Mouse (Mus musculus) cerebellum, adult 11 months (tissue): ENCODE measurements at regions not wholly inside any gene's neighbourhood (a gene's known extent, or its start where the extent isn't known, plus 50 kb on each side); places are given as distances from the start of the nearest gene placed in this dataset.

ENCODE experiments used
- DNase-seq: peaks from one replicate; pipeline ENCODE4 v3.0.0; 2022

GRCm38 (mm10) chr17:47174748-47175215, 164.4 kb upstream of the Ubr2 start:
- no peak for DNase-seq

- DNase-seq, result no peak
Observed at GRCm38 (mm10) chr17:47171801-47172200, 161.4 kb upstream of the Ubr2 start.

- no peak for DNase-seq
Observed at GRCm38 (mm10) chr17:47170978-47171593, 160.7 kb upstream of the Ubr2 start.

GRCm38 (mm10) chr17:47168105-47168504, 157.7 kb upstream of the Ubr2 start:
- DNase-seq, result no peak

- DNase-seq, result no peak
Observed at GRCm38 (mm10) chr17:47163677-47164340, 153.5 kb upstream of the Ubr2 start.

DNA sequence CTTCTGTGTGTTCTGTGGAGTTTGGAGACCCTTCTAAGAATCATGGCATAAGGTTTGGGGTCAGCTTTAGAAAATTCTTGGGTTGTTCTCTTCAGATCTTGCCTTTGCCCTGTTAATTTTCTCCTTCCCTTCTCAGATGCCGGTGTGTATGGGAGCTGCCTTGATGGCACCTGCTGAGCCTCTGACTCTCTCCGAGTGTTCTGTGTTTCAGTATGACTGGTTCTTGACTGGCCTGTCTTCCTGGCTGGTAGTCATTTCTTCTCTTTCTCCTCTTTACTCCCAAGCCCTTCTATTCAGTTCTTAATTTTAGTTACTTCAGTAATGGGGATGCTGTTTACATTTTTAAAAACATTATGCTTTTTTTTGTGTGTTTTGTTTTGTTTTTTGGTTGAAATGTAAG, 152.1 kb upstream of the Ubr2 start:
- DNase-seq, result no peak

DNA sequence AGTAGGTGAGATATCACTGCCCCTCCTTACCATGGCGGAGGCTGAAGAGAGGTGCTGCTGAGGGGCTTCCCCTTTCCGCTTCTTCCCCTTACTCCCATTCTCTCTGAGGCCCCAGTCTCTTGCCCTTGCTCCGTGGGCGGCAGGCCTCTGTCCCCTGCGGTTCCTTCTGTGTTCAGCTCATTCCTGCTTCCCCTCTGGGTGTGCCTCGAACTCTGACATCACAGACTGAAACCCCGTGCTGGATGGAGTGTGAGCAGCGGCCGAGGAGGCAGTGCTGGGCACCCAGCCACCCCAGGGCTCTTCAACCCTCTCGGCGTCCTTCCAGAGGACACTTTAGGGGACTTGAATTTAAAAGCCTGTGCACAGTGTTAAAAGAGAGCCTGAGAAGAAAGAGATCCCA, 145.9 kb upstream of the Ubr2 start:
- DNase-seq, result no peak

DNA sequence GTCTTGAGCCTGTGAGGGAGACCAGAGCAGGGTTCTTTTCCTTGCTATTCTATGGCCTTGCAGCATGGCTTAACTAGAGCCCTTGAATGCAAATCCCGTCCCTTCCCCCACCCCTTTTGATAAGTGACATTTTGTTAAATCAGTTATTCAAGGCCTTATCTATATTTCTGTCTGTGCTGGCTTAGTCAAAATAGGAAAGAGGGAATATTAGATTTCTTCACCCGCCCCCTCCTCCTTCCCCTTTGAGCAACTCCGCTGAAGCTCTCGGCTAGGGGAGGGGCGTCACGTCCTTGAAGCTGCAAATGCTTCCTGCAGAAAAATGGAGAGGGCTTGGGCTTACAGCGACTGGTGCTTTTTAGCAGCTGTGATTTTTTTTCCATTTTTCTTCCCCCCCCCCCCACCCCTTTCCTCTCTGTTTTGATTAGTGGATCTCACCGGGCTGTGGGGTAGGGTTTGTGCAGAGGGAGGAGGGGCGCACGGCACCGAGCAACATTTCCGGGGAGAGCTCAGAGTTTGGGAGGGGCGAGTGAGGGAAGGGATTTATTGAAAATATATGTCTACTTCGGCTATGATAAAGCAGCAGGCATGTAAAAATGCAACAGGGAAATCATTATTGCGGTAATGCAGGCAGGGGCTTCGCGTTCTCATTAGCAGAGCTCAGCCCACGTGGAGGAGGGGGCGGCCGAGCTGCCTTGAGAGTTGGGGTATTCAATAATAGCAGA, 141.4 kb upstream of the Ubr2 start:
- no peak for DNase-seq

GRCm38 (mm10) chr17:47151193-47151556, 140.8 kb upstream of the Ubr2 start:
- no peak for DNase-seq

DNA sequence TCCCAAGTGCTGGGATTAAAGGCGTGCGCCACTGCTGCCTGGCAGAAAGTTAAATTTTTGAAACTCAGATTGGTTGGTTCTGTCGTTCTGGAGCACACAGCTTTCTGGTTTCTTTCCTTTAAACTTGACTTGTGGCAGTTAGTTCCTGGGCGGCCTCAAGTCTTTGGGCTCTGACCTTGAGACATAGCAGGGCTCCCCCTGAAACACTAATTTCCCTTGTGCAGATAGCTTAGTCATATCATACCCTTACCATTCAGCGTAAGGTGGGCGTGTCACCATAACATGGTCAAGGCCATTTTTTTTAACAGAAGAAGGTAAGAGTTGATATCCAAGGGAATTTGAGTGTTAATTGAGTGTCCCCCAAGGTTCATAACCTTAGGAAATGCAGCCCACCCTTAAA, 140.3 kb upstream of the Ubr2 start:
- DNase-seq, result no peak

DNA sequence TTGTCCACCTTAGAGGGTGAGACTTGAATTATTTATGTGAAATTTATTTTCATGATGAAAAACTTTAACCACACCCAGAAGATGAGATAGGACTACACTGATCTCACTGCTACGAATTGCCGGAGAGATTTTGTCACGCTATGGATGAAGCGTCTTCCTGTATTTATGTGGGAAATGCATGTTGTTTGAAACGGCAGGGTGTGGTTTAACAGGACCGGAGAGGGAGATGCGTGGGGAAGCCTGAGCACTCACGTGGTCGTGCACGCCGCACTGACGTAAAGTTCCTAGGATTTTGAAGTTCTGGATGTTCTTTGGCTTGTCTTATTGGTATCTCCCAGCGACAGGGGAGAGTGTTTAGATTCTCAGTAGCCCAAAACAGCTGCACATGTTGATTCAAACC, 139.3 kb upstream of the Ubr2 start:
- DNase-seq, result no peak

- DNase-seq, result no peak
Observed at GRCm38 (mm10) chr17:47149158-47149557, 138.8 kb upstream of the Ubr2 start.

- DNase-seq, result no peak
Observed at GRCm38 (mm10) chr17:47146640-47147039, 136.3 kb upstream of the Ubr2 start.

DNA sequence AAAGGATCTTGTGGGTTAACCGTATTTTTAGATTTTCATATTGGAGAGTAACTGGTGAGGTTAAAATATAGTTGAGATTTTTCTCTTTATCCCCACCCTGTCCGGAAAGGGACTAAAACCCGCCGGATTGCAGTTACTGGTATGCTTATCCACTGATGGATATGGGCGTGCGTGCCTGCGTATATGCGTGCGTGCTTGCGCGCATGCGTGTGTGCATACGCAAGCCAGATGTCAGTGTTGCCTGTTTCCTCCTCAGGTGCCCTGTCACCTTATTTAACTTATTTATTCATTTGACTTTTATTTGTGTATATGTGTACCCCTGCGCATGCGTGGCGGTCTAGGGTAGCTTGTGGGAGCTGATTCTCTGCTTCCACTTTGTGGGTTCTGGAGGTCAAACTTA, 135.2 kb upstream of the Ubr2 start:
- DNase-seq, result no peak

DNA sequence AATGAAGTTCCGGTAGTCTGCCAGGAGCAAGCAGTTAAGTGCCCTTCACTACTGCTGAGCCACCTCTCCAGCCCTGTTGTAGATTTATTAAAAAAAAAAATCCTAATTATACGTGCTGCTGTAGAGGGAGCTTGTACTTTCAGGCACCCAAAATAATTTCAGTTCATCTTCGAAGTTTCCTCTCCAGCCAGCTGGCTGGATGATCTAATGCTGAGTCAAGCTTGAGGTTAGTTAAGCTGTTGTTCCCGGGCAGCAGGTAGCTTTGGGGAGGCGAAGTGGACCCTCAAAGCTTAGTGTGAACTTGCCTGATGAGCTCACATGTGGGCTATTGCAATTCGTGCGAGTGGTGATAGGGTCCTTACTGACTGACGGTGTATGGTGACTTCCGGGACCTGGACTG, 134.6 kb upstream of the Ubr2 start:
- DNase-seq, result no peak

GRCm38 (mm10) chr17:47144460-47144859, 134.1 kb upstream of the Ubr2 start:
- no peak for DNase-seq

DNA sequence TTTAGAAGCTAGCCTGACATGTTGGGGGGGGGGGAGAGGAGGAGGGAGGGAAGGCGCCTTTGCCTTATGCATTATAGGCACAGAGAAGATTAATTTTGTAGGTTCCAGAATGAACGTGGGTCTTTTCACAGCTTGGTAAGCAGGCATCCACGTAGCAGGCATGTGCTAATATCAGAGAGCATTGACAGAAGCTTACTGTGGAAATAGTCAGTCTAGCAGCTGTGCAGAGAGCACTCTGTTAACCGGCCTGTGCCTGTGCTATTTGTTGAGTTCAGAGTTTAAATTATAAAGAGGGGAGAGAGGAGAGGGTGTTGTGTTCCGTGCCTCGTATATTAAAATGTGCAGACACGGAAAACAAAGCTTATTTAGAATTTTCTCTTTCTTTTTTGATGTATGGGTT, 133.5 kb upstream of the Ubr2 start:
- no peak for DNase-seq

GRCm38 (mm10) chr17:47142885-47143284, 132.5 kb upstream of the Ubr2 start:
- DNase-seq, result no peak

DNA sequence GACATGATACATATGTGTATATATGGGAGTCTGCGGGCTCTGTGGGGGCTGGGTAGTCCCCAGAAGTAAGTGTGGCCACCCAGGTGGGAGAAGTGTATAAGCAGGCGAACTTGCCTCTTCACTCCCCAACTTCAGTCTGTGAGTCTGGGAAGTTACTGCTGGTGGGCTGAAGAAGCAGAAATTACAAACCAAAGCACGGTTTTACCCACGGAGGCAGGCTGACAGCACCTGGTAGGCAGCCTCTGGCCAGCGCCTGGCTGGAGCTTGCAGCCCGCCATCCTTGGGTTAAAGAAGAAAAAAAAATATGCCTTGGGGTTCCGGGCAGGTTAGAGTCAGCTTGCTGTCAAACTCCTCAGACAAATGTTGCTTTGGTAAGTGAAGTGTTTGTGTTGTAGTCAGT, 131.9 kb upstream of the Ubr2 start:
- no peak for DNase-seq

GRCm38 (mm10) chr17:47141843-47142215, 131.5 kb upstream of the Ubr2 start:
- no peak for DNase-seq

GRCm38 (mm10) chr17:47140969-47141842, 130.8 kb upstream of the Ubr2 start:
- DNase-seq, result no peak

DNA sequence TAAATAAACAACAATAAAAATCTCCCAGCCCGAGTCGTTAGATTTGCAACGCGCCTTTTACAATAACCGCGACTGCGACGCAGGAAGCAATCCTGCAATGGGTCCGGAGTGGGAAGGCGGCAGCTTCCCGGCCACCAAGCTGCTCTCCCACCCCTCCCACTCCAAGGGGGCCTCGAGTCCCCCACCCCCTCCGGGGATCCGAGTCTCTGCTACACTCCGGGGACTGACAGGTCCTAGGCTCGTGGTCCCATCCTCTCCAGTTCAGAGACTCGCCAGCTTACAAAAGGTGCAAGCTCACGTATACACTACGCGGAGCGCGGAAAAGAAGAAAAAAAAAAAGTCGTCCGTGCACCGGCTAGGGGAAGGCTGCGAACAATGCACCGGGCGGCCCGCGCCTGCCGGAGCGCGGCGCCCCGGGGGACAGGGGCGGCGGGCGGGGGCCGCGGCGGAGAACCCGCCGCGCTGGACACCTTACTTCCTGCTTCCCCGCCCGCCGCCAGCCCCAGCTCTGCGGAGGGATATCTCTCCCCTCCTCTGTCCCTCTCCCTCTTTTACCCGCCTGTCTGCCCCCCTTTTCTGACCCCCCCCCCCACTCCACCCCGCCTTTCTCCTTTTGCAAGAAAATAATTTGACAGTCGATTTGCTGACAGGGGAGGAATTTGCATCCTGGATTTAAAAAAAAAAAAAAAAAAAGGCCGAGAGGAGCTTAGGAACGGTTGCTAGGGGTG, 130.0 kb upstream of the Ubr2 start:
- no peak for DNase-seq
